Mouse (Mus musculus) ES-E14 (cell line): ENCODE measurements at regions not wholly inside any gene's neighbourhood (a gene's known extent, or its start where the extent isn't known, plus 50 kb on each side); places are given as distances from the start of the nearest gene placed in this dataset.

Source experiments
- MAFK ChIP-seq: IDR thresholded peaks from 2 replicates; pipeline ENCODE4 v1.6.1; 2014; ENCODE audit warnings: mild to moderate bottlenecking, low read depth, low read length, inconsistent platforms; ENCODE audit not compliant: insufficient read depth
- ZC3H11A ChIP-seq: IDR thresholded peaks from 2 replicates; pipeline ENCODE4 v1.6.1; 2012; ENCODE audit warnings: low read depth, mild to moderate bottlenecking, inconsistent platforms, low read length, borderline replicate concordance
- ZNF384 ChIP-seq: IDR thresholded peaks from 2 replicates; pipeline ENCODE4 v1.6.1; 2012; ENCODE audit warnings: low read depth, low read length, inconsistent platforms

DNA sequence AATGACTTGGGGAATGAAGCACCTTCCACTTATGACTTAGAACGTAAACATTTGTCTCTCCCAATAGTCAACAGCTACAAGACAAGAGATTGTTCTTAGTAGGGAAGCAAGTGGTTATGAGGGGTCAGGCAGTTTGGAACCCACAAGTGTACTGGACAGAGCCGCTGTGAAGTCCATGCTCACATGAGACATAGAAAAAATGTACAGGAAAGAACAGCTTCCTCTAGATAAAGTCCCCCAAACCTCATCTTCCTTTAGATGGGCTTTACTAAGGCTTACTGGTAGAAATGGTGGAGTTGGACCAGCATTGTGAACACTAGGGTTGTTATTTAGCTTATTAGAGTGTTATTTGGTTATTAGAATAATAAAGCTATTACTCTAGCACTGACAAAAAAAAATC, 78.6 kb upstream of the Tmc1 start:
- TF ChIP-seq ZC3H11A: no peak
- no peak for TF ChIP-seq MAFK
- TF ChIP-seq ZNF384: no peak
